Mouse (Mus musculus): ENCODE data around the gene Nubp1. TPM values are rescaled to one million over a fixed set of nuclear protein-coding genes. Genes with fewer than 3 reads are reported as not detected.

Nubp1 gene
- polyA plus RNA-seq, 1 experiment from 2014 or later: 23.9 TPM

- Histone ChIP-seq H3K36me3 (ENCODE audit: control insufficient read depth, insufficient read depth) (no peaks in the 10 kb centered on the region), H3K27me3 (ENCODE audit: control insufficient read depth, insufficient read depth, low read depth, low read length) (no peaks in the 10 kb centered on the region; the same call in 1 of the 2 replicates), H3K9ac (ENCODE audit: low read depth, low read length) (no peak overlapping the region), H3K4me3 (ENCODE audit: low read depth, low read length) (no peak overlapping the region), H3K27ac (ENCODE audit: low read length) (no peak overlapping the region), H3K4me2 (ENCODE audit: low read depth, low read length) (no peak overlapping the region), H3K4me1 (ENCODE audit: control insufficient read depth, low read depth, low read length) (no peaks in the 10 kb centered on the region), H3K9me3 (replicated peaks; ENCODE audit: control insufficient read depth, low read length) (no peaks in the 10 kb centered on the region)
- no peak for ATAC-seq (ENCODE audit: low read depth)
- WGBS (ENCODE audit: insufficient replicate concordance): 37% methylated on average over 1 of the region's 1 CpGs
Observed at GRCm38 (mm10) chr16:10377286-10377685, 34.5 kb upstream of the Nubp1 start.

- no peak overlapping the region for H3K27ac ChIP-seq (ENCODE audit: low read length)
- H3K27me3 ChIP-seq (ENCODE audit: control insufficient read depth, insufficient read depth, low read depth, low read length): no peaks in the 10 kb centered on the region; the same call in 1 of the 2 replicates
- H3K4me2 ChIP-seq (ENCODE audit: low read depth, low read length): no peak overlapping the region
- H3K9me3 ChIP-seq (replicated peaks; ENCODE audit: control insufficient read depth, low read length): no peaks in the 10 kb centered on the region
- no peak for ATAC-seq (ENCODE audit: low read depth)
- 46% methylated on average over 2 of the region's 2 CpGs for WGBS (ENCODE audit: insufficient replicate concordance)
- no peak overlapping the region for H3K9ac ChIP-seq (ENCODE audit: low read depth, low read length)
- H3K4me1 ChIP-seq (ENCODE audit: control insufficient read depth, low read depth, low read length): peaks cover 12% of the 10 kb centered on the region
- H3K36me3 ChIP-seq (ENCODE audit: control insufficient read depth, insufficient read depth): no peaks in the 10 kb centered on the region
- no peak overlapping the region for H3K4me3 ChIP-seq (ENCODE audit: low read depth, low read length)
Observed at GRCm38 (mm10) chr16:10379531-10379930, 32.2 kb upstream of the Nubp1 start.

DNA sequence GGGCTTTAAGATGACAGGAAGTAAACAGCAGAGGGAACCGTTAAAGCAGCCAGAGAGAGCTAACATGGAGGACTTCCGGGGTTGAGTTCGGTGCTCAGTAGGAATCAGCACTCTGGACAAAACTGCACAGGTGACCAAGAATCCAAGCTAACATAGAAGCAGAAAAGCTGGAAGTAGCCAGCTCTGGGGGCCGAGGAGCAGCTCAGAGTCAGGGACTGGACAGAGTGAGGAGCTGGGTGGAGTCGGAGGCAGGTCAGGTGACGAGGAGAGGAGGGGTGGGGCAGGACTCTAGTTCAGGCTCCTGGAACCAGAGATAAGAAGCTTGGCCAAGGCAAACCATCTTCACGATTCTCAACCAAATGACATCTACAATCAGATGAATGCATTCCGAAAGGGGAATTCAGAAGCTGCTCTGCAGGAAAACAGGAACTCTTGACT is 27.7 kb upstream of the Nubp1 start:
- Histone ChIP-seq H3K4me1 (ENCODE audit: control insufficient read depth, low read depth, low read length) (peaks cover 27% of the 10 kb centered on the region), H3K27ac (ENCODE audit: low read length) (peak overlapping the region; percentile 93), H3K4me2 (ENCODE audit: low read depth, low read length) (peak overlapping the region; percentile 70), H3K4me3 (ENCODE audit: low read depth, low read length) (peak overlapping the region; percentile 44), H3K27me3 (ENCODE audit: control insufficient read depth, insufficient read depth, low read depth, low read length) (no peaks in the 10 kb centered on the region), H3K9me3 (replicated peaks; ENCODE audit: control insufficient read depth, low read length) (no peaks in the 10 kb centered on the region), H3K9ac (ENCODE audit: low read depth, low read length) (peak overlapping the region; percentile 60), H3K36me3 (ENCODE audit: control insufficient read depth, insufficient read depth) (no peaks in the 10 kb centered on the region)
- 8% methylated on average over 8 of the region's 8 CpGs for WGBS (ENCODE audit: insufficient replicate concordance)
- peak; percentile 100 for ATAC-seq (ENCODE audit: low read depth)

DNA sequence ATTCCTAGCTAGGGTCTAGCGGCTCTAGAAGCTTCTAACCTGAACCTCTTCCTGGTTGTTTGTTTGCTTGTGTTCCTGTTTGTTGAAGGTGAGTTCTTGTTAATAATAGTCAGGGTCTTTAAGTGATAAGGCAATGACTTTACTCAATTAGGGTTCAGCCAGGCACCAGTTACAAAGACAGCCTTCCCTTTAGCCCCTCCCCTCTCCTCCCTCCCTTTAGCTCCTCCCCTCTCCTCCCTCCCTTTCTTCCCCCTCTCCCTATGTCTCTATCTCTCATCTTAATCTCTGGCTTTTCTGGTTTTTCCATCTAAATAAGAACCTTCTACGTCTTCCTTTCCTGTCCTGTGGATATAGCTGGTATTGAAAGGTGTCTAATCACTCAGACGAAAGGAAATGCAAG is 27.2 kb upstream of the Nubp1 start:
- peak; percentile 78 for ATAC-seq (ENCODE audit: low read depth)
- H3K9me3 ChIP-seq (replicated peaks; ENCODE audit: control insufficient read depth, low read length): no peaks in the 10 kb centered on the region
- H3K27me3 ChIP-seq (ENCODE audit: control insufficient read depth, insufficient read depth, low read depth, low read length): no peaks in the 10 kb centered on the region
- H3K9ac ChIP-seq (ENCODE audit: low read depth, low read length): peak overlapping the region; percentile 44; the same call in 1 of the 2 replicates
- no peaks in the 10 kb centered on the region for H3K36me3 ChIP-seq (ENCODE audit: control insufficient read depth, insufficient read depth)
- H3K4me3 ChIP-seq (ENCODE audit: low read depth, low read length): peak overlapping the region; percentile 44
- H3K4me1 ChIP-seq (ENCODE audit: control insufficient read depth, low read depth, low read length): peaks cover 27% of the 10 kb centered on the region
- 29% methylated on average over 3 of the region's 3 CpGs for WGBS (ENCODE audit: insufficient replicate concordance)
- peak overlapping the region; percentile 70 for H3K4me2 ChIP-seq (ENCODE audit: low read depth, low read length)
- H3K27ac ChIP-seq (ENCODE audit: low read length): peak overlapping the region; percentile 93

- 76% methylated on average over 12 of the region's 12 CpGs for whole genome bisulfite sequencing (ENCODE audit: insufficient replicate concordance)
- no peak overlapping the region; the same call in 1 of the 2 replicates for H3K4me2 ChIP-seq (ENCODE audit: low read depth, low read length)
- H3K9ac ChIP-seq (ENCODE audit: low read depth, low read length): no peak overlapping the region
- H3K4me3 ChIP-seq (ENCODE audit: low read depth, low read length): no peak overlapping the region
- no peaks in the 10 kb centered on the region for H3K36me3 ChIP-seq (ENCODE audit: control insufficient read depth, insufficient read depth)
- H3K27me3 ChIP-seq (ENCODE audit: control insufficient read depth, insufficient read depth, low read depth, low read length): no peaks in the 10 kb centered on the region
- H3K9me3 ChIP-seq (replicated peaks; ENCODE audit: control insufficient read depth, low read length): no peaks in the 10 kb centered on the region
- no peak for ATAC-seq (ENCODE audit: low read depth)
- H3K4me1 ChIP-seq (ENCODE audit: control insufficient read depth, low read depth, low read length): peaks cover 27% of the 10 kb centered on the region
- no peak overlapping the region for H3K27ac ChIP-seq (ENCODE audit: low read length)
Observed at GRCm38 (mm10) chr16:10385261-10385660, 26.5 kb upstream of the Nubp1 start.

DNA sequence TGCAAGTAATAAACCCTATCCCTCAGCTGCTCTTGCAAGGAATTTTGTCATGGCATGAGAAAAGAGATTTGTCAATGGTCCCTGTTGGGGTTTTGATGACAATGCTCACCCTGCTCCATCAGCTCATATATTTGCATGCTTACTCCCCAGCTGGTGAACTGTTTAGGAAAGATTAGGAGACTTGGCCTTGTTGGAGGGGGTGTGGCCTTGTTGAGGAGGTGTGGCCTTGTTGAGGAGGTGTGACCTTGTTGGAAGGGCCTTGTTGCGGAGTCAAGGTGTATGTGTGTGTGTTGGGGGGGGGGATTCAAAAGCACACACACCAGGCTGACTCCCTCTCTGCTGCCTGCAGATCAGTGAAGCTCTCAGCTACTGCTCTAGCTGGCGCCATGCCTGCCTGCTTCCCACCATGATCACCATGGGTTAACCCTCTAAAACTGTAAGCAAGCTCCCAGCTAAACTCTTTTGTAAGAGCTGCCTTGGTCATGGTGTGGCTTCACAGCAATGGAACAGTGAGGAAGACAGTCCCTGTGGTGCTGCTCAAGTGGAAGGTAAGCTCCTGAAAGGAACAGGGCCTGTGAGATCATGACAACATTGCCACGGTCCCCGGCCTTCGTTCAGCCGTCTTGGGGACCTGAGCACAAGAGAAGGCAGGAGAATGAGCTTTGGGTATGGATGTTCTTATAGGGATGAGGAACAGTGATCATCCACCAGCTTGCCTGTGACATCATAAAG is 22.9 kb upstream of the Nubp1 start:
- 0 out of 2 replicates have a peak, but pooled peaks have one; percentile 15 for ATAC-seq (ENCODE audit: low read depth)

DNA sequence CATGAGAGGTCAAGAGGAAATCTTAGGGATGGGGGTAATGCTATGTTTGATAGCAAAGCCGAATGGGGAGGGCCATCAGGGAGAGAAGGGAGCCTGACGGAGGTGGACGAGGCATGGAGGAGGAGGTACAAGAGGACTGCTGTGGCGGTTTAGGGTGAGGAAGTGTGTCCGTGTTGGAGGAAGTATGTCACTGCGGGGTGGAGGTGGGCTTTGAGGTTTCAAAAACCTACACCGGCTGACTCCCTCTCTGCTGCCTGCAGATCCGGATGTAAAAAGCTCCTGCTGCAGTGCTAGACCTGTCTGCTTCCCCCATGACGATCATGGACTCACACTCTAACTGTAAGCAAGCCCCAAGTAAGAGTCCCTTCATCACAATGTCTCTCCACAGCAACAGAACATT is 19.2 kb upstream of the Nubp1 start:
- Histone ChIP-seq H3K36me3 (ENCODE audit: control insufficient read depth, insufficient read depth) (no peaks in the 10 kb centered on the region), H3K4me3 (ENCODE audit: low read depth, low read length) (no peak overlapping the region), H3K27ac (ENCODE audit: low read length) (no peak overlapping the region), H3K4me1 (ENCODE audit: control insufficient read depth, low read depth, low read length) (peaks cover 7% of the 10 kb centered on the region), H3K9ac (ENCODE audit: low read depth, low read length) (no peak overlapping the region), H3K4me2 (ENCODE audit: low read depth, low read length) (no peak overlapping the region), H3K9me3 (replicated peaks; ENCODE audit: control insufficient read depth, low read length) (no peaks in the 10 kb centered on the region), H3K27me3 (ENCODE audit: control insufficient read depth, insufficient read depth, low read depth, low read length) (peaks cover 2% of the 10 kb centered on the region; the same call in 1 of the 2 replicates)
- WGBS (ENCODE audit: insufficient replicate concordance): 43% methylated on average over 9 of the region's 9 CpGs
- no peak for ATAC-seq (ENCODE audit: low read depth)

More for the DNA sequence above, 22.9 kb upstream of the Nubp1 start:
- H3K9me3 ChIP-seq (replicated peaks; ENCODE audit: control insufficient read depth, low read length): no peaks in the 10 kb centered on the region
- H3K27me3 ChIP-seq (ENCODE audit: control insufficient read depth, insufficient read depth, low read depth, low read length): no peaks in the 10 kb centered on the region
- H3K4me2 ChIP-seq (ENCODE audit: low read depth, low read length): no peak overlapping the region
- WGBS (ENCODE audit: insufficient replicate concordance): 83% methylated on average over 6 of the region's 6 CpGs
- no peaks in the 10 kb centered on the region for H3K36me3 ChIP-seq (ENCODE audit: control insufficient read depth, insufficient read depth)
- no peak overlapping the region for H3K27ac ChIP-seq (ENCODE audit: low read length)
- H3K4me1 ChIP-seq (ENCODE audit: control insufficient read depth, low read depth, low read length): peaks cover 21% of the 10 kb centered on the region
- no peak overlapping the region for H3K4me3 ChIP-seq (ENCODE audit: low read depth, low read length)
- no peak overlapping the region for H3K9ac ChIP-seq (ENCODE audit: low read depth, low read length)

- Histone ChIP-seq H3K4me2 (ENCODE audit: low read depth, low read length) (no peak within 1 kb of the TSS), H3K4me3 (ENCODE audit: low read depth, low read length) (no peak within 1 kb of the TSS), H3K27me3 (ENCODE audit: control insufficient read depth, insufficient read depth, low read depth, low read length) (peaks cover 2% of the 10 kb centered on the region; the same call in 1 of the 2 replicates), H3K27ac (ENCODE audit: low read length) (no peak within 1 kb of the TSS), H3K9me3 (replicated peaks; ENCODE audit: control insufficient read depth, low read length) (no peaks in the 10 kb centered on the region), H3K36me3 (ENCODE audit: control insufficient read depth, insufficient read depth) (no peaks in the 10 kb centered on the region), H3K4me1 (ENCODE audit: control insufficient read depth, low read depth, low read length) (no peaks in the 10 kb centered on the region), H3K9ac (ENCODE audit: low read depth, low read length) (no peak within 1 kb of the TSS)
- WGBS (ENCODE audit: insufficient replicate concordance): 15% methylated on average over 37 of the region's 37 CpGs
- no peak; the same call in 1 of the 2 replicates for ATAC-seq (ENCODE audit: low read depth)
Observed at GRCm38 (mm10) chr16:10394699-10395540, 16.8 kb upstream of the Nubp1 start, which contains the start of gene Tekt5. Tekt5 (minus strand) TSS chr16:10395490.

All from liver, embryonic 16.5 days (tissue).